Mouse (Mus musculus): Measurements from ENCODE around the gene Morc2a. TPM values are rescaled to one million over a fixed set of nuclear protein-coding genes. Genes with fewer than 3 reads are reported as not detected.
A peak's percentile ranks its signal among the peaks of the same experiment; 100 is the strongest.
"Not testable (repeated sequence)": the region's sequence is repeated elsewhere in the genome, so short reads cannot be mapped to it uniquely, and the experiment has no call there.

The Morc2a gene
- 10 to 100 TPM; 17.1 to 23.4 (median 19.6) TPM for total RNA-seq (2022)

DNA sequence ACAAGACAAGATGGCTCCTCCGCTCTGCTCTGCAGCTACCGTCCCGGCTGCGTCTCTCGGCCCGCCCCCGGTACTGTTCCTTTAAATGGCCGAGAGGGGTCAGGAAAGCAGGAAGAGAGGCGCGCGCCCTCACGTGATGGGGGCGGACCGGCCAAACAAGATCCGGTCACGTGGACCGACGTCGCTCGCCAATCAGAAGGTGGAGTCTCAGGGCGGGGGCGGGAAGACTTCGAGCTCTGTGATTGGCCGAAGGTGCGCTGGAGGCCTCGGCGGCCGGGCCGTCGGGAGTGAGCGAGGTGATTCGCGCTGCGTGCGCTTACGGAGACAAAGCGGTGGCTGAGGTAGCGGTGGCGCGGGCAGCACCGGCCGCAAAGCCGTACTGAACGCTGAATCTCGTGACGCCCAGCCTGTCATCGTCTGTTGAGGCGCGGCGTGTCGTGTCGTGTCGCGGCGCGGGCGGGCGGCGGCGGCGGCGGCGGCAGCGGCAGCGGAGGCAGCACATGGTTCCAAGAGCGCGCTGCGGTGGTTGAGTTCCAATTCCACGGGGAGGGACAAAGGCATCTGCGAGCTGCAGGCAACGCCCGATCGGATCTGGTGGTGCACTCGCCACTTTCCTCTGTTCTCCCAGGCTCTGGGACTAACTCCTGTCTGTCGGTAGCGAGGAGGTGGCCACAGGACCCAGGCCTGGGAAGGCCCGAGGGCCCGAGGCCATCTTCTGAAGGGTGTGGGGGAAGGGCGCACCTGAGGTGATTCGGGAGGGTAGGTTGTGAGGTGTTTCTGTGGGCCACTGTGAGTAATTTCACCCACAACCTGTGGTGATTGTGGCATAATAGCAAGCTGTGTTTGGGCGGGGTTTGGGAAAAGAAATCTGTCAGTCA is at the start of gene Morc2a:
TSS of gene Morc2a (plus strand) at position 228 of the 878 bp plus-strand sequence.
- DNase-seq (ENCODE audit: low spot score in 2 of 2): peak; percentile 96 to 97

DNA sequence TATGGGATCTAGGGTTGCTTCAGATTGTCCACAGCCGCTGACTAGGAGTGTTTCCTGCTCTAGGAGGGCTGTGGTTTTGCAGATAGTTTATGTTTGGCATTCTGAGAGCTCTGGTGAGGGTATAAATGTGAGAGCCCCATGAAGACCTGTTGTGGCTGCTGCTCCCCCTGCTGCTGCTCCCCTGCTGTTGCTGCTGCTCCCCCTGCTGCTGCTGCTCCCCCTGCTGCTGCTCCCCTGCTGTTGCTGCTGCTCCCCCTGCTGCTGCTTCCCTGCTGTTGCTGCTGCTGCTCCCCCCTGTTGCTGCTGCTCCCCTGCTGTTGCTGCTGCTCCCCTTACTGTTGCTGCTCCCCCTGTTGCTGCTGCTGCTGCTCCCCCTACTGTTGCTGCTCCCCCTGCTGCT is 47.0 kb upstream of the Morc2a start:
- DNase-seq (ENCODE audit: low spot score in 2 of 2): not testable (repeated sequence)

DNA sequence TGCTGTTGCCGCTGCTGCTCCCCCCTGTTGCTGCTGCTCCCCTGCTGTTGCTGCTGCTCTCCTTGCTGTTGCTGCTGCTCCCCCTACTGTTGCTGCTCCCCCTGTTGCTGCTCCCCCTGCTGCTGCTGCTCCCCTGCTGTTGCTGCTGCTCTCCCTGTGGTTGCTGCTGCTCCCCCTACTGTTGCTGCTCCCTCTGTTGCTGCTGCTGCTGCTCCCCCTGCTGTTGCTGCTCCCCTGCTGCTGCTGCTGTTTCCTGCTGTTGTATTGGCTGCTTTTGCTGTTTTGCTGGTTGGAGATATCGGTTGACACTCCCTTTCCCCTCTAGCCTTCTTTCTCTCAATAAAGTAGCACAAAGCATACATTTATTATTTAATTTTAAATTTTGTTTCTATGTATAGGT is 46.3 kb upstream of the Morc2a start:
- DNase-seq (ENCODE audit: low spot score in 2 of 2): not testable (repeated sequence)

DNA sequence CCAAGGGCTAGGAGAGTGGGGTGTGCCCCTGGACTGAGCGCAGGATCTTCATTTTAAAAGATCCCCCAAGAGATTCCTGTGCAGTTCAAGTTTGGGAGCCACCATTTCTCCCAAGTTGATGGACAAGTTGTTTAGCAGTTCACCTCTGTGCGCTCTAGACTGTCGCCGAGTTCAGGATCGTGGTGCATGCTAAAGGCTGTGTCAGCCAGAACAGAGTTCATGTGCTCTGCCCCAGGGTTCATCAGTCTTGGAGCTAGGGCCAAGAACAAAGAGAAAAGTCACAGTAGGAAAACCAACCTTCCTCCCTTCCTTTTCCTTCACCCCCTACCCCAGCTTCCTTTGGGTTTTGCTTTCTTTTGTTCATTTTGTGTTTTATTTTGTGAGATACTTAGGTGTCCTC is 42.5 kb upstream of the Morc2a start:
- DNase-seq (ENCODE audit: low spot score in 2 of 2): no peak

DNA sequence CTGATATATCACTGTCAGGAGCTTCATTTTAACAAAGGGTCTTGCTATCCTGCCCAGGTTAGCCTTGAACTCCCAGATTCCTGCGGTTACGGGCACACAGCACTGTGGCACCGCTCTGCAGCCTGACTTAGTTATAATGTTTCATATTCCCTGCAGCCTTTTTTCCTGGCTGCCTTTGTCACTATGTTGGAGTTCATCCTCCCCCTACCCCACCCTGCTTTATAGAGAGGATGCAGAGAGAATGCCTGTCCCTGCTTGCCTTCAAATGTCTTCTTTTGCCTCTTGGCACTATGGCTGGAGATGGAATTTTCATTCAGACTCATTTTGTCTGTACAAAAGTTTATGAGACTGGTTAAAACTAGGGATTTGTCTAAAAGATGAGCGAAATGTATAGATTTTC is 33.4 kb upstream of the Morc2a start:
- DNase-seq (ENCODE audit: low spot score in 2 of 2): no peak

DNA sequence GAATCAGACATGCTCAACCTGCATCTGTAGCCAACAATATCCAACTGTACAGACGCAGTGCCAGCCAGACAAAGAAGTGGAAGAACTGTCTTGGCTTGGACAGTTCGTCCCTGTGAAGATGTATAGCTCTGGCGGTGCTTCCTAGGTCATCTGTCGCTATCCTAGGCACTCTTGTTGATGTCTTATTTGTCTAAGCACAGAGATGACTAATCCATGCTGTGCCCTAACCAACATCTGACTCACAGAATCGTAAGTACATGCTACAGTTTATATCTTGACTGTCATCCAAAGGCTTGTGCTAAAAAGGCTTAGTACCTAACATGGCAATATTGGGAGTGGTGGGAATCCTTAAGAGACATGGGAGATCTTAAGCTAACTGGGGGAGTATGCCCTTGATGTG is 26.2 kb upstream of the Morc2a start:
- no peak for DNase-seq (ENCODE audit: low spot score in 2 of 2)

DNA sequence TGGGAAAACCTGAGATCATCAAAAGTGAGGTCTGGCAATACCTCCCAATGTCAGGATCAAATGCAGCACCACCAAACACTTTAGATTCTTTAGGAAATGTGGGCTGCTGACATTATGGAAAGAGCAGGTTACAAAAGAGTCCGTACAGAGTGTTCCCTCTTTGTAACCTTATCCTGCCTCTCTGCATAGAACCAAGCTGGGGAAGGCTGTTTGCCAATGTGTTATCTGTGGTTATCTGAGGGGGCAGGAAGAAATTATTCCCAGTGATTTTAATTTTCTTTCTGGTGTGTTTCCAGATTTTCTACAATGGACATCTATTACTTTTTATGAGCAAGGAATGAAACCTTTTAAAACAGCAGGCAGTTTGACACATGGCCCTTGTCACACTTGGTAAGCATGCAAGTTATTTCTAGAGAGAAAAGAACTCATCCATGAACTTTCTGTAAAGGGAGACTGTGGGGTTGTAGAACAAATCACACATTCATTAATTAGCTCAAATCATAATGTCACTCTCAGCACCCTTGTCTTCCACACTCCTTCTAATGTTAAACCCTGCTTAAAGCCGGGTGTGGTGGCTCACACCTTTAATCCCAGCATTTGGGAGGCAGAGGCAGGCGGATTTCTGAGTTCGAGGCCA is 24.5 kb upstream of the Morc2a start:
- no peak for DNase-seq (ENCODE audit: low spot score in 2 of 2)

DNA sequence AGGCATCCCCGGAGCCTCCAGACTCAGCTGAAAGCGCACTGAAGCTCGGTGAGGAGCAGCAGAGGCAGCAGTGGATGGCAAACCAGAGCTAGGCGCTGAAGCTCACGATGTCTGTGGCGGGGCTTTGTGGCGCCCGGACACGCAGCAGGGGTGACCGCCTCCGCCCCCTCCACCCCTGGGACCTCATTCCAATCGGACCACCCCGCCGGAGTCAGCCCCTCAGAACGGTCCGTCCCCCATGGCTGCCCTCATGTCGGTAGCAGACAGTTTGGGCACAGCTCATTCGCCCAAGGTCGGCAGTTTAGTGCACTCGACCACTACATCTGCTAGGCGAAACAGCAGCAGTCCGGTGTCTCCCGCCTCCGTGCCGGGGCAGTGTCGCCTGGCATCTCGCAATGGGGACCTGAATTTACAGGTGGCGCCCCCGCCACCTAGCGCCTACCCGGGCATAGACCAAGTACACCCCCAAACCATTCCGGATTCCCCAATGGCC is 19.9 kb upstream of the Morc2a start:
- no peak for DNase-seq (ENCODE audit: low spot score in 2 of 2)

DNA sequence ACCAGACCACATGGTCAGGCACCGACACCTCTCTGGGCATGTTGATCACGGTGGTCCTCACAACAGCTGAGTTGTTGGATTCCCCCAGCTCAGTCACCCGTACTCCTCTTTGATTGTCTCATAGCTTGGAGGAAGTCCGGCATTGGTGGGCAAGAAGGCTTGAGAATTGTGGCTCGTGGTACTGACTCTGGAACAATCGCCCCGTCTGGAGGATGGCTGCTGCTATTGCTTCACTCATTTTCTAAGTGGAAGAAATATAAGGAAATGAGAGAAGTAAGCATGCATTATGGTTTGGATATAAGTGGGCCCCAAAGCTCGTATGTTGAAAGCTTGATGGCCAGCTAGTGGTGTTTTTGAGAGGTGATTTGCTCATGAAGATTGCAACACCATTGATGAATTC is 15.7 kb upstream of the Morc2a start:
- not testable (repeated sequence) for DNase-seq (ENCODE audit: low spot score in 2 of 2)

DNA sequence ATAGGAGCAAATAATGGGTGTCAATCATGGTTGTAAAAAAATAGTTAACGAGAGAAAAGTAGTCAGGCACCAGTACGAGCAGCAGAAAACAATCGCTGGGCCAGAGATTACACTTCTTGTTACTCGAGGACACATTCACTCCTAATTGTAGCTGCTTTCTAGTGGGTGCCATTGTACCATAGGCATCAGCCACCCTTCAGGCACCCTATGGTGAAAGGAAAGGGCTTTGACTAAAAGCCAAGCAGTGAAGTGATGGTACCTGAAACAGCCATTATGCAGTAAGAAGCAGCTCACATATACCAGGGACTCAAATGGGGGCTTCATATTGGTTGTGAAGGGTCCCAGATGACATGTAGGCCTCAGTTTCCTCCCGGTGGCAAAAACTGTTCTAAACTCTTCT is 1.3 kb upstream of the Morc2a start:
- DNase-seq (ENCODE audit: low spot score in 2 of 2): no peak

DNA sequence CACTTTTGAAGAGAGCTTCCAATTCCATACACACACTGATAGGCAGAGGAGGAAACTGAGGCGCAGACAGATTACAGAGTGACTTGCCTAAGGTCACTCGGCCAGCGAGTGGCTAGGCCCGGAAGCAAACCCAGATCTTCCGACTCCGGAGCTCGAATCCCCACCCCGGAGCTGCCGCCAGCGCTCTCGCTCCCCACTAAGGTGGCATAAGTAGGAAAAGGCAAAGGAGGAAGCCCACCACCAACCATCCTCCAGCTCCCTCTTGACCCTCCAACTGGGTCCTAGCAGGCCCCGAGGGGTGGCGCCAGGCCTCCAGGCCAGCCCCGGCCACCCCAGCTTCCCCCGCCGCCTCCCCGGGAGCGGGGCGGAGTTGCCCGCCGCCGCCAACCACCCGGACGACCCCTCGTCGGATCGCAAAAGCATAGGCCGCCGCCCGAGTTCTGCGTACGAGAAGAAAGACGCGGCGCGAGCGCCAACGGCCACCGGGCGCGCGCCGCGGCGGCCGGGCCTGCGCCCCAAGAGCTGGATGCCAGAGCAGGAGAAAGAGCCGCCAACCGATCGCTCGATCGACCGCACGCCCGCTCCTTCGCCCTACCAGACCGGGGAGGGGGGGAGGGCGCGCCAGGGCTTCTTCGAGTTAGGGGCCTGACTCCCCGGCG is 557 bp upstream of the Morc2a start:
- DNase-seq (ENCODE audit: low spot score in 2 of 2): peak in 1 of 2 experiments; percentile 15

DNA sequence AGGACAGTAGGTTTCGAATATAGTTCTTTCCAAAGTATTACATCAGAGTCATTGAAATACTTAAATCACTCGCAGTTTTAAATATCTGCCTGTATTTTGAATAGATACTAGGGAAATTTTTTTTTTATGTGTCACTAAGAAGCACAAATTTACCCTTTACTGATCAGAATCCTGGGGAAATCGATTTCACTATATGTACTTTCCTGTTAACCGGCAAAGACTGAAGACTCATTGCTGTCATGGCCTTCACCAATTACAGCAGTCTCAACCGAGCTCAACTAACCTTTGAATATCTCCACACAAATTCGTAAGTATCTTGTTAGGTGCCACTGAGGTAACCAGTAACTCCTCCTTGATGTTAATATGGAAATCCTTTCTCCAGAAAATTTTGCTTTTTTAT is 1.1 kb downstream of the Morc2a start:
- no peak for DNase-seq (ENCODE audit: low spot score in 2 of 2)

DNA sequence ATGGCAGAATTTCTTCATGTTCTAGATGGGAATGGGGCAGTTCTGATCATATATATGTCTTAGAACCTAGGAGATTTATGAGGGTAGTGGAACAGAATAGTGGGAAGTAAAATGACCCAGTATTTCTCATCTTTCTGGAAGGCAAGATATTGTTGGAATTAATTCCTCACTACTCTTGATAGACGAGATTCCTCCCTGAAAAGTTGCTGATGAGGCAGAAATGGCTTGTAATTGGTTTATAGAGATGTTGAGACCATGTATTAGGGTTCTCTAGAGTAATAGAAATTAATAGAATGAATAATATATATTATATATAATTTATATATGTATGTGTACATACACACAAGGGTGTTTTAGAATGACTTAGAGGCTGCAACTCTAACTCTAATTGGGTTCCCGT is 13.0 kb downstream of the Morc2a start:
- no peak for DNase-seq (ENCODE audit: low spot score in 2 of 2)

DNA sequence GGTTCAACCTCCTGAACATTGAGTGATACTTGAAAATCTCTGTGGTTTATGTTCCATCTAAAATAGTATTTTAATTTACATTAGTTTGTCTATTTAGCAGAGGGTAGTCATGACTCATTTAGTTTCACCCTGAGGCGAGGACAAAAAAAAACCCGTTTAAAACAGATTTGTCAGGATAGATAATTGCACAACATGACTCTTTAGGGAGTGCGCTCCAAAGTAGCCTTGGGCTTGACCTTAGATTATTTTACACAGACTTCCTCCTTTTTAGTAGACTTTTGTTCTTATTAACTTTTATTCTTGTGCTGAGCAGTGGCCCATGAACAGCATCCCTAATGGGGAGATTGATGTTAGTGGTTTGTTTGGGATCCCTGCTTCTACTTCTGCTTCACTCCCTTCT is 18.5 kb downstream of the Morc2a start:
- DNase-seq (ENCODE audit: low spot score in 2 of 2): no peak

DNA sequence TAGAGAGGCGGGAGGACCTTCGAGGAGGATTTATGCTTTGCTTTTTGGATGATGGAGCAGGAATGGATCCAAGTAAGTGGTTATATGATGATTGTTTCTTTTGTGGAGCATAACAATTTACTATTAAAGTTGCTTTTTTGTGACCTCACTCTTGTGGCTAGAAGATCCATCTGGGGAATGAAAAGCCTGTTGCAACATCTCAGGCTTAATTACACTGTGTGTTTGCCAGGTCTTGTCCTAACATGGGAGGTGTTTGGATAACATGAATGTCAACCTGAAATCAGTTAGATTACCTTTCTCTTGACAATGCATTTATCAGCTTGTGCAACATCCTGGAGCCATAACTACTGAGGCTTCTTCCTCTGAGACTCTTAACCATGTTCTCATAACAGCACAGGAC is 19.8 kb downstream of the Morc2a start:
- no peak for DNase-seq (ENCODE audit: low spot score in 2 of 2)

DNA sequence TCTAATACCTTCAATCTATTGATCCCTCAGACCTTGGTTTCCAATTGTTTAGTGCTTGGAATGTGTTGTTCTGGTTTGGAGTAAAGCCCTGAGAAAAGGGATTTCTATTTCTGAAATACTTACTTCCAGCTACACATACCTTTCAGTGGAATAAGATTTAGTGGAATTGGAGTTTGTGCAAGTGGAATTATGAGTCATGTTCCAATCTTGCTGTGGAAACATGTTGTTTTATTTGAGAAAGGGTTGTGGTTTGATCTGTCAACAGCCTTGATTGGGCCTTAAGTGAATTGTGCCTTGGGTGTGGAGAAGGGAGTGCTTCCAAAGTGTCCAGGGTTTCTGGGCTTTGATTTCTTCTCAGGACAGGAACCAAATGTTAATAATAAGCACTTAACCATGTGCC is 20.9 kb downstream of the Morc2a start:
- DNase-seq (ENCODE audit: low spot score in 2 of 2): no peak

DNA sequence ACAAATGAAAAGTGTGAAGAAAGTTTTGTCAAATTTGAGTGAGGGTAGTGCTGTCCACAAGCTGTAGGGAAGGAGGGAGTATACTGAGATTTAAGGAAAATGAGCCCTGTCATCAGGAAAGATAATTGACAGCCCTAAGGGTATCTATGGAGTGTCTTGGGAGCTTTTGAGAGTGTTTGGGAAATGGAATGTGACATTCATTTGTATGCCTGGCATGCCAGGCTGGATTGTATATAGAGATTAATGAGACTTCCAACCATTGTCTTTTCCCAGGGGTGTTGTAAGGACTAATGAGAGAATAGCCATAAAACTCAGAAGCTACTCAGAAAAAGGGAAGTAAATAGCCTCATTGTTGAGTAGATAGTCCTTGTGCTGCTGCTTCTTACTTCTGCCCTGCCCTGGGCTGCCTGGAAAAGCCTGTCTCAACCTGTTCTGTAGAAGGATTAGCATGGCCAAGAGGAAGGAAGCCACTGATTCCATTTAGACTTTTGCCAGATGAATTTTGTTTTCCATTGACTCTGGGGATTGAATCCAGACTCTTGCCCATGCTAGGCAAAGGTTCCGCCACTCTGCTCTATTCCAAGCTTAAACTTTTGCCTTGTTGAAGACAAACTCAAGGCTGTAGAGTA is 22.1 kb downstream of the Morc2a start:
- no peak for DNase-seq (ENCODE audit: low spot score in 2 of 2)

DNA sequence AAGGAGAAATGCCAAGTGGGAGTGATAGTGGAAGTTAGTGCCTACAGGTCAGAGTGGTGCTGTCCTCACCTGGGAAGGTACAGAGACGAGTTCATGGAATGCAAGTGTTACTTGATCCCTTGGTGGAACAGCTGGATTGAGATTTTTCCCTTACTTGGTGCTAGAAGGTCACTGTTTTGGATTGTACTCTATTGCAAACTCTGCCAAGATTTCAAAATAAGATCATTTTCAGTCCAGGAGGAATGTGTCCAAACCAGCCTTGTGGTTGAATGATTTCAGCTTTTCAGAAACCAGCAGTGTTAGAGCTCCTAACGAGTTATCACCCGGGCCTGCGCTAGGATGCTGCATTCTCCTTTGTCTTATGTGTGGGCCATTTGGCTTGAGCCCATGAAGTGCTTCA is 25.6 kb downstream of the Morc2a start:
- no peak for DNase-seq (ENCODE audit: low spot score in 2 of 2)

DNA sequence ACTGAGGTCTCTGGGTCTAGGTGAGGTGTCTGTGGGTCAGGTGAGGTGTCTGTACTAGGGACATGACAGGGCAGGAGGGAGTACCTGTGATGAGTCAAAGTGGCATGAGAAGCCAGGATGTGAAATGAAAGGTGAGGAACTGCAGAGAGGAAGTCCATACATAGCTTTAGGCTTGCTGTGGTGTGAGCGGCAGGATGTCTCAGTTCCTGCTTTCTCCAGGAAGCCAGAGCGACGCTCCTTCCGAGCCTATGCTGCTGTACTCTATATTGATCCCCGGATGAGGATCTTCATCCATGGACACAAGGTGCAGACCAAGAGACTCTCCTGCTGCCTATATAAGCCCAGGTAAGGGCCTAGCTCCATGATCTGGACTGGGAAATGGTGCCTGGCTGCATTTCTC is 27.4 kb downstream of the Morc2a start:
- DNase-seq (ENCODE audit: low spot score in 2 of 2): no peak

DNA sequence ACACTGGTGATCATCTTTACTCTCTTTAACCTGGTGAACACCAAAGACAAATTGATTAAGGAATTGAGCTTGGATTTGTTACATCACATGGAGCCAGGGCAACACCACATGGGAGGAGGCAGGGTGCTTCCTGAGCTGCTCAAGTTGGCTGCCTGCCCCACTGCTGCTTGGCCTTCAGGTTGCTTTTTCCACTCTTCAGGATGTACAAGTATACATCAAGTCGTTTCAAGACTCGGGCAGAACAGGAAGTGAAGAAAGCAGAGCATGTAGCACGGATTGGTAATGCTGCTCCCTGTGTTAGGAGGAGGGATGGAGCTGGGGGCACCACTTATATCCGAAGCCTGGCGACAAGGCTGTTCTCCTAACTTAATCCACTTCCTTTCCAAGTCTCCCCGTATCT is 28.2 kb downstream of the Morc2a start:
- no peak for DNase-seq (ENCODE audit: low spot score in 2 of 2)

DNA sequence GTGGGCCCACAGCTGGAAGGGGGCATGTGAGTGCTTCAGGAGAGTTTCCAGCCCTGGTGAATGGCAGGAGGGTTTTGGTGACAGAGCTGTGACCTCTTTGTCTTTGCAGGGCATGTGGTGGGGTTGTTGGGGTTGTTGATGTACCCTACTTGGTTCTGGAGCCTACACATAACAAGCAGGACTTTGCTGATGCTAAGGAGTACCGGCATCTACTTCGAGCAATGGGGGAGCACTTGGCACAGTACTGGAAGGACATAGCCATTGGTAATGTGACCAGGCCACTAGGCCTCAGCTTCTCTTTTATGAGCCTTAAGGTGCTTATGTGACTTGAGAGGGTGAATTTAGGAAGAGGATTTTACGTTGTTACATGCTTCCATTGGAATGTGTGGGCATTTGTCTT is 30.8 kb downstream of the Morc2a start:
- DNase-seq (ENCODE audit: low spot score in 2 of 2): no peak

DNA sequence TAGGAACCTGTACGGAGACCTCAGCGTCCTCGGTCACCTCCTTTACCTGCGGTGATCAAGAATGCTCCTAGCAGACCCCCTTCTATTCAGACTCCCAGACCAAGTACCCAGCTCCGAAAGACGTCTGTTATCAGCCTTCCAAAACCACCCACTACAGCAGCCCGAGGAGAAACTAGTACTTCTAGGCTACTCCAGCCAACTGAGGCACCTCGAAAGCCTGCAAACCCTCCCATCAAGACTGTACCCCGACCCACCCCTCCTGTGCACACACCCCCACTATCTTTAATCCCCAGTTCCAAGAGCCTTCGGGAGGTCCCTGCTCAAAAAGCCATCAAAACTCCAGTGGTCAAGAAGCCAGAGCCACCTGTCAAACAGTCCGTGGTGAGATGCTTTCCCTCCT is 34.7 kb downstream of the Morc2a start:
- DNase-seq (ENCODE audit: low spot score in 2 of 2): no peak

Measured in gastrocnemius, adult 8-10 months (tissue).